Mouse (Mus musculus) liver, adult 2 months (tissue): ENCODE measurements around the gene Crebrf.

Experiments used
- CTCF ChIP-seq: fragments of 200-500 bp; IDR thresholded peaks from 2 replicates; pipeline ENCODE4 v1.5.1; 2011; ENCODE audit warnings: low read depth, low read length, control low read depth
- POLR2A ChIP-seq: fragments of 200-500 bp; IDR thresholded peaks from 2 replicates; pipeline ENCODE4 v1.6.1; 2011; ENCODE audit warnings: low read length, control low read depth; ENCODE audit not compliant: insufficient read depth; ENCODE audit errors: extremely low read depth

DNA sequence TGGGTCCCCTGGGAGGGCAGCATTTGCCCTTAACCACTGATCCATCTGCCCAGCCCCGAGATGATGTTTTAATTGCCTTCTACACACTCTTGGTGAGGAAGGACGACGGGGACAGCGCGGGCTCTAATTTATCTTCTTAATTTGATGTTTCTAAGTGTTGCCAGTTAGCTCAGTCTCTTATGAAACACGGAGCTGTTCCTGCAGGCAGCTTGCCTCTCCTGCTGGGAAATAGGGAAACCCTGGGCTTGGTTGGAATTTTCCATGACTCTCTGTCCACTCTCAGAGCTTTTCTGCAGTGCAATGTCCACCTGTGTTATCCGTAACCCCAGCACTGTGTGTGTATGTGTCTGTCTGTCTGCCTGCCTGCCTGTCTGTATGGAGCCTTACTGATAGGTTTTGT, 22.0 kb upstream of the Crebrf start:
- TF ChIP-seq CTCF, result no peak
- TF ChIP-seq POLR2A, result no peak
